Mouse (Mus musculus) monocyte, adult 2 months (primary cell): ENCODE measurements around the gene Ccdc9b.

ENCODE experiments used
- DNase-seq, 2 experiments: peaks; one replicate each; pipeline ENCODE4 v3.0.0; 2022; ENCODE audit warnings: low spot score in 2 of 2, low read depth in 1 of 2

Ccdc9b gene

DNA sequence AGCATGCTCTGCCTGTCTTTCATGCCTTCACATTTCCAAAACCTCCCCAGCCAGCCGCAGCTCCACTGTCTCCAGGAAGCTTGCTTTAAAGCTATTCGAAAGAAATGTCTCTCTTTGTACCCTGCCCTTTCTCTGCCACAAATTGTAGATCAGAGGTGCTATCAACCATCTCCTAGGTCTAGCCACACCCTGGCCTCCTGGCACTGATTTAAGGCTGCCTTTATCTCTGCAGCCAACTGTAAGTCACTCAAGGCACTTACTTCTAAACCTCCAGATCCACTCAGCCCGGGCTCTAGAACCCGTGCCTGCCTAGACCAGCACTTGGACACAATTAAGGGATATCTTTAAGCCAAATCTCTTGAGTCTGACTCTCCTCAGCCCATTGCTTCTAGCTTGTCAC, 16.0 kb upstream of the Ccdc9b start:
- no peak for DNase-seq

DNA sequence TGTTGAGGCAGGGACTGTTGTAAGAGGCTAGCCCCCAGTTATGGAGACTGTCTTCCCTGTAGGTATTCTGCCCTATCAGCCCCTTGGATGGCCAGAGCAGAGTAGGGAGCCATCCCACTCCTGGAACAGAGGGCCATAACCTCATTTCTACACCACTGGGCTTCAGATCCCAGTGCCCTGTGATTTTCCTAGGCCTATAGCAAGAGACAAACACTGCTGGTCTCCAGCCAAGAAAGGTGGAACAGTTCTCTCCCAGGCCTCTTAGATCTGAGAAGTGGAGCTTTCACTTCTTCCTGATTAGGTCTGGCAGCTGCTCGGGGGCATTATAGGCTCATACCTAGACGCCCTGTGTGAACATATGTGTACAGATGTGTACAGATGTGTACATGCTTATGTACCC, 13.8 kb upstream of the Ccdc9b start:
- DNase-seq = no peak

DNA sequence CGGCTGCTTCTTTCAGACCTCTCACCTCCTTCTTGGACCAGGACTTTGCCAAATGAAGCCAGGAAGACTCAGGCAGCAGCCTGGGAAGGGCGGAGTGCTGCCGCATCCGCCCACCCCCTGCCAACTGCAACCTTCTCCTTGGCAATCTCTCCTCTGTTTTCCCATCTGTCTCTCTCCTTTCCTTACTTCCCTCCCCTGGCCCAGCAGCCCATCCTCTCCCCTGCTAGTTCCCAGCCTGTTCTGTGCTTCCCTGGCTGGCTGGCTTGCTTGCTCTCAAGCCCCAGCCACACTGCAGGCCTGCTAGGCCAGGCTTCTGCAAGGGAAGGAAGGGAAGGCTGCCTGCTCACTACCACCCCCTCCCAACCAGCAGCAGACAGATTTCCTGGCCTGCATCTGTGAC, 13.4 kb upstream of the Ccdc9b start:
- DNase-seq = no peak

DNA sequence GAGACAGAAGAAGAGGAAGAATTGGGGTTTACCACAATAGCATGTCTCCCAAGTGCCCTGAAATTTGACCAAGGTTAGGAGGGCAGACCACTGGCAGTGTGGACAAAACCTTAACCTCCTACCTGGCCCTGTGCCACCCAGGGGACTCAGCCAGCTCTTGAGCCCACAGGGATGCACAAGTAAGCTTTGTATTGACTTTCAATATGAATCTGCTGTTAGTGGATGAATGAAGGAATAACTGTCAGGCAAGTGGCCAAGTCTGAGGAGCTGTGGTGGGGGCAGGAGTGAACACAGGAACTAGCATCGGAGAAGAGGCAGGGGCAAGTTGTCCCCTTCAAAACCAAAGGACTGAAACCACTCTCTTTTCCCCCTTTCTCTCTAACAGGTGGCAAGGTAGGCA, 12.9 kb upstream of the Ccdc9b start:
- no peak for DNase-seq

DNA sequence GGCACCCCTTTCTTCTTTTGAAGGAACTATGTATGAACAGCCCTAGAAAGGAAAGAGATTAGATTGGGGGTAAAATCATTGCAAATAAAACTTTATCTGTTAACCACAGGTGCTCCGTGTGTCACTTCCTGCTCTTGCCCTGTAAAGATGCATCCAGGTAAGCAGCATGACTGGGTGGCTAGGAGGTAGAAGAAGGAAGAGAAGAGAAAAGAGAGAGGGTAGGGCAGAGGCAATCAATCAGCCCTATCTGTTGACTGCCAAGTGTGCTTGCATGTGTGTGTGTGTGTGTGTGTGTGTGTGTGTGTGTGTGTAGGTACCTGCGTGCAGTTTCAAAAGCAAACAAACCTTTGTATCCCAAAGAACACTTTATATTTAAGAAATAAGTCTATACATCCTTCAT, 12.1 kb upstream of the Ccdc9b start:
- no peak for DNase-seq

DNA sequence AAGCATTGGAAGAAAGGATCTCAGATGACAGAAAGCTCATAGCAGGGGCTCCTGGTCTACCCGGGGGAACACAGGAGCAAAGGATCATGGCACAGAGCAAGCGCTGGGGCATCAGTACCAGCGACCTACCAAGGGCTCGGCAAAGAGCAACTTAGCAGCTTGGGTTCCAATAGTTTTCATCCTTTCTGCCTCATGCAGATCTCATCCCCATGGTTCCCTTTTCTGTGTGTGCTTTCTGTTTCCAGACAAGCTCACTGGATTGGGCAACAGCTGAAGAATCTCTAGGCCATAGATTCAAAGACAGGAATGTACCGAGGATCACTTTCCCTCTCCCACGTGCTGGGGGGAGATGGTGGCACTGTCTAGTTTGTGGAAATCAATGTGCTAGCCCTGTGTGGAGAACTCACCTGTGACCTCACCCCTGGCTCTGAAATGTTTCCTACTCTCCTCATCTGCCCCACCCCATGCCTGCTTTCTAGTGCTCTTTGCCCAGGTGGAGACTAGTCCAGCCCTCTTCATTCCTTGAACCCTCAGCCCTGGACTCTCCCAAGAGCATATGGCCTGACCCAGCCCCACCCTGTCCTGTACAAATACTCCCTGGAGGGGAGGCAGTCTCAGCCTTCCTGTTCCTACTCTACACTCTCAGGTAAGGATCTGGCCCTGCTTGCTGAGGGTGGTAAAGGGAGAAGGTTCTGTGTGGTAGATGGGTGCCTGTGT, 9.9 kb upstream of the Ccdc9b start, which contains the start of gene Phgr1:
Gene Phgr1, plus strand, starts transcription at position 612 of the 717 bp plus-strand sequence.
- no peak for DNase-seq

DNA sequence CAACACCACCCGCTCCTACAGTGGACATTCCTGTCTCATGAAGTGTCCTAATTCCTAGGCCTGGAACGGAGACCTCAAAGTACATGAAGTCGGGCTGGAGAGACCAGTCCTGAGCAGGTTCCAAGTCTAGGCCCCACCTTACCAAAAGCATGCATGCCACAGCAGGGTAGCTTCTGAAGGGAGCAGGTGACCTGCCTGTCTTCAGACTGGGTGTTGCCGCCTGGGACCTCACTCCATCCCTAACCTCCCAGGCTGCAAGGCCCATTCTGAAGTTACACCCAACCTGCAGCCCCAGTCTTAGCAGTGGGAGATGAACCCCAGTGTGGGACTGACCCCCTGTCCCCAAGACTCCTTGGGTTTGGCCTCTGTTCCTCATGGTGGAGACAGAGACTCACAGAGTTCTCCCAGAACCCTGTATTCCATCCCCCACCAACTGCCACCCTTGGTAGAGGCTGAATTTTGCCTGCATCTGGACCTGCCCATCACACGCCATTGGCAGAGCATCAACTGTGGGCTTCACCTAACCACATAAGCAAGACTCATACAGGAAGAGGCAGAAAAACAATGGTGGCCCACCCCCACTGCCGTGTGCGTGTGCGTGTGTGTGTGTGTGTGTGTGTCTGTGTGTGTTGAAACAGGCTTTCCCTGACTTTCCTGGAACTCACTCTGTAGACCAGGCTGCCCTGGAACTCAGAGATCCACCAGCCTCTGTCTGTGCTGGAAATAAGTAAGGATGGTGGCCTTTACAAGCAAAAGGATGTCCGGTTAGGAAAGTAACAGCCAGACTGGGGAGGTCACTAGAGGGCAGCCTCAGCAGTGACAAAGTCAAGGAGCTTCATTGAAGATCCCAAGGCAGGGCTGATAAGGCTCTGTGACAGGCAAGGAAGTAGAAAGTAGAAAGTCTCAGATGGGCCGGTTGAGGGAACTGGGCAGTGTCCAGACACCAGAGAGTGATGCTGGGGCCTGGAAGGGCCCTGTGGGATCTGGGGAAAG, 3.9 kb upstream of the Ccdc9b start:
- no peak for DNase-seq

DNA sequence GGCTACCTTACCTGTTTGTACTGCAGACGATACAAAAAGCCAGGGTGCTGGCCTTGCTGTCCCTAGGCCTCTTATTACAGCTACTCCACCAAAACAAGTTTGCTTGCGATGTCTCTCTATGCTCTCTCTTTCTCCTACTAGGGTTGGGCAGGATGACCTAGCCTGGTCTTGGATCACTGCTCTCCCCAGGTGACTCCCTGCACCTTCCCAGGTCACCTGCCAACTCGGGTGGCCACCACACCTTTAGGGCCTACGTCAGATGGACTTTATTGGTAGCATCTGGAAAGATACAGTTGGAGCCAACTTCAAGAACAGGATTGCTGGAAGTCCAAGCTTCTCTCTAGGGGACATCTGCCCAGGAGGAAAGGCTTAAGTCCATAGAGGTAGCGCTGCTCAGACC, 2.4 kb upstream of the Ccdc9b start:
- DNase-seq = no peak

DNA sequence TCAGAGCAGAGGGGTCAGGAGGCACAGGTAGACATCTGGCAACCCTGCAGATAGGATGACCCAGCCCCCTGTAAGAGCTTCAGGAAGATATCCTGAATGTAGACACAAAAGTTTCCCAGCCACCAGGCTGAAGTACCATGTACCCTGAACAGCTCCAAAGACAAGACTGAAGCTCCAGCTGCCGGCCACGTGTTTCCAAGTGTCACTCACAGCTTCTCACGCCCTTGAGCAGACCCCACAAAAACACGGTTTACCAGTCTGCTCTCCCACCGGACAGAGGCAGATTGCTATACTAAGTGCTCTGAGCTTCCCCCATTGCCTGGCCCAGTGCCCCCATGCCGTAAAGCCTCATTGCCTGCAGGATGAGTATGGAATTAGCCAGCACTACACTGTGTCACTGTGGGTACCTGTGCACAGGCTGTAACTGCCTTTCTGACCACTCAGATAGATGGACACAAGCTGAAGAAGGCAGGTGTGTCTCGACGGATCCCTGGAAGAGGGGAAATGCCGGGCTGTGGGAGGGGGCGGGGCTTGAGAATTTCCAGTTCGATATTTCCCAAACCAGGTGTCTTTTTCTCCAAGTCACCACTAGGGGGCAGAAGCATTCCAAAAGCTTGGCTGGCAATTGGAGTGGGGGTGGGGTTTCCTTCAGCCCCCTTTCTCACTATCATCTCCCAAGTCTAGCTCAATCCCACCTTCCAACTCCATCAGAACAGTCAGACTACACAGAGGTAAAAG, 1.8 kb upstream of the Ccdc9b start:
- DNase-seq = no peak

DNA sequence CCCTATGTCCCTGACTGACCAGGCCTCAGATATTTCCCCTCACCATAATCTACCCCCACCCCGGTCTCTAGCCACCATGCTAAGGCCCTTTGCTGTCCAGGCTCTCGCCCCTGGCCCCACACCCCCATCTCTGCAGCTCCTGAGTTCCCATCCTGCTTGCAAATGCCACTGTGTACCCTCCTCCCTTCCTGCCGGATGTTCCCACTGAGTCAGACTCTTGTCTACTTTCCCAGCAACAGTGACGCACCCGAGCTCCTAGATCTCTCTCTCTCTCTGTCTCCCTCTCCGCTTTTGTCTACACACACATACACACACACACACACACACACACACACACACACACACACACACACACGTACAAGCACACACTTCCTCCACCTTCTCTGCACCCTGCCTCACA, 1.0 kb upstream of the Ccdc9b start:
- DNase-seq = no peak

DNA sequence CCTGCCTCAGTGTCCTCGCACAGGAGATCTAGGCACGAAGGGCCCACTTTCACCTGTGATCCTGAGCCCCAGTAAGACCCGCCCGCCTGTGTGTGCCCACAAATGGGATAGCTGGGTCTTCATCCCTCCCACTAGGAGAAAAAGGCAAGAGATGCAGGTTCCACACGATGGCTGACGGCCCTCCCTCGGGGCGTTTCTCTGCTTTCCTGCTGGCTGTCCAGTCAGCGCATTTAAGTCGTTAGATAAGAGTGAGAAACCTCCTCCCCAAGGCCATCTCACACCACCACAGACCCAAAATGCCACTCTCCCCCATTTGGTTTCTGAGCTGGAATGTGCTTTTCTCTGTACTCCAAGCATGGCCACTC, 305 bp upstream of the Ccdc9b start:
- no peak for DNase-seq

DNA sequence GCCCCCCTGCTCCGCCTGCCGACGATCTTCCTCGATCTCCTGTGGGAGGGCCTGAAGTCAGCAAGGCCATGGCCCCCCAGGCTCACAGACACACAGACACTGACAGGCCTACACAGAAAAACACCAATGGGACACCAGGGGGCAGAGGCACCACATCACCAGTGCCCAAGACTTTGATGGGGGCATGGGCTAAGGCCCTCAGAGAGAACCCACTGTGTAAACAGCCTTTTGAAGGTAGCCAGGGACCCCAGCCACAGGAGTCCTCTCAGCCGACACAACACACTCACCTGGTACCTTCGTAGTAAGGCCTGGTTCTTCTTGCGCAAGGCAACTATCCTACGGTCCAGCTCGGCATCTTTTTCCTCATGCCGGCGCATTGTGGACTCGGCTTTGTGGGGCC, 1.1 kb downstream of the Ccdc9b start:
- no peak for DNase-seq

DNA sequence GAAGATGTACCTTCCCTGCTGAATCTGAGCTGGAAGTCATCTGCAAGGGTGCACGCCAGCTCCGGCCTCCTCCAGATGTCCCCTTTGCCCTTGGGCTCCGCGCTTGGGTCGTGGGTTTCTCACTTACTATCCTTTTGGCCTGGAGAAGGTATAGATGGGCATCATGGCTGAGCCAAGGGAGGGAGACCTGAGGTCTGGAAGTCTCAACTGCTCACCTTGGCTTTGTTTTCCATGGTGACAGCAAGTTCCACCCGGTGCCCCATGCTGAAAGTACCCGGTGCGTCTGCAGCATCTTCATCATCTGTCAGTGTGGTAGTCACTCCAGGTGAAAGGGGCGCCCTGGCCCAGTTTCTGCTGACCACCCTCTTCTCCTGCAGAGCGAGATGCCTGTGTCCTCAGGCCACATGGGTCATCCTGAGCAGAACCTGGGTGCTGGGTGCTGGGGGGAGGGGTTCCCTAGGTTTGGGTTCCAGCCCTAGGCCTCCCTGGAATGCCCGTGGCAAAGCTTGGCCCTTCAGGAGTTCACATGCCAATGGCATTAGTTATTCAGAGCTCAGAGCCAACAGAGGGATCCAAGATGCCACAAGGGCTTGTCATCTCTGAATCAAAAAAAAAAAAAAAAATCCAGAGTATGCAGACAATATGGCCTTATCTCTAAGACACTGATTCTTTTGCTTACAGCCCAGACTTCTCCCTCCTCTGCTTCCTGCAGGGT, 2.0 kb downstream of the Ccdc9b start:
- DNase-seq = no peak

DNA sequence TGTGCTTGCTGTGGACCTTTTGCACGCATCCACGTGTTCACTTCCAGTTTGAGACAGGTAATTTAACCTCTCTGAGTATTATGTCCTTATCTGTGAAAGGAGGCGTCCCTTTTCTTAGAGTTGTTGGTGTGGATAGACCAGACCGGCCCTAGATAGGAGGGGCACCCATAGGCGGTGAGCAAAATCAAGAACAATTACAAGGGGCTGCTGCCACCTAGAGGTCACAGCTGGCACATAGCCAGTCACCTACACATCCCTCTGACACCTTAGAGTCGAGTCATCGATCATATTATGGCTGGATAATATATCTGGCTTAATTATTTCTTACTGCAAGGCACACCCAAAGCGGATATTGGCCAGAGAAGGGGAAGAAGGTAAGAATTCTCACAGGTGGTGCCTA, 2.6 kb downstream of the Ccdc9b start:
- DNase-seq = peak in 1 of 2 experiments; percentile 52

DNA sequence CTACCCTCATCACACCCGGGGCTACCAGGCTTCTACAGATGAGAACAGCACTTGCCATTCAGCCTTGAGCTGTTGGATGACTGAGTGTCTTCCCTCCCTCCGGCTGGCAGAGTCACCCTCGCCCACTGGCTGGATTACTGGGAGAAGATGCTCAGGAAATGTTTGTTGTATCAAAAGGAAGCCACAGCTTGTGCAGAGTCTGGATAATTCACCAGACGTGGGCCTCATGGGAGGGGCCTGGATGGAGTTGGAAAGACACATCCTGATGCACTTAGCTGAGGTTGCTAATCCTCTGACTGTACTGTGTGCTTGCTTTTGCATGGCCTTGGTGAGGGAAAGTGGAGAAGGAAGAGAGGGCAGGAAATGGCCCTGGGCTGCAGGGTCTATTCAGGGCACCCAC, 6.4 kb downstream of the Ccdc9b start:
- no peak for DNase-seq

DNA sequence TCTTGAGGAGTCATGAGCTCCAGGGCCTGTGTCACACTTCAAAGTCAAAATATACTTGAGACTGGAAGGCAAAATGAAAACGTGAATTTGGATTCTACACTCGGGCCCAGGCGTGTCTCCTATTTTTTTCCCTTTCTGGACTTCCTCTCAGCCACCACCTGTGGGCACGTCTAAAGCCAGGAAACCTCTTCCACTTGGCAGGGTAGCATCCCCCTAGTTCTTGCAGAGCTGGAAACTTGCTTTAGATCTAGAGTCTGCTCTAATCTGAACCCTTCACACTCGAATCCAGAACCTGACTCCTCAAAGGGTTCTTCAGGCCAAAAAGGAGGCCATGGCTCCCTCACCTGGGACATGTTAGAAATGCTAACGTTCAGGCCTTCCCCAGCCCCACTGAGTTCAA, 7.1 kb downstream of the Ccdc9b start:
- no peak for DNase-seq

DNA sequence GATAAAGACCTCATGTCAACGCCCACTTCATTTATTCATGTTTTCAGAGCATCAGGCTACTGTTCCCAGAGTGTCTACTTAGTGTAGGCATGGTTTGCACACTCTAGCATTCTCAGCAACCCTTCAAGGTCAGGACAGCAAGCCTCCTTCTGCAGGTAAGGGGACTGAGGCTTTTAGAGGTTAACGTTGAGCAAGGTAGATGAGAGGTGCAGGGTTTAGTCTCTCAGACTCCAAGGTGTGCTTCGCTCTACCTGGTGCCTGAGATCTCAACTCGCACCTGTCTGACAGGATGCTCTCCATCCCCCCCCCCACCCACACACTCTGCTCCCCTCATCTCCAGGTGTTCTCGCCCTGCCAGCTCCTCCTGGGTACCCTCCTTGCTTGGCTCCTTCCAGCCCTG, 8.3 kb downstream of the Ccdc9b start:
- no peak for DNase-seq

DNA sequence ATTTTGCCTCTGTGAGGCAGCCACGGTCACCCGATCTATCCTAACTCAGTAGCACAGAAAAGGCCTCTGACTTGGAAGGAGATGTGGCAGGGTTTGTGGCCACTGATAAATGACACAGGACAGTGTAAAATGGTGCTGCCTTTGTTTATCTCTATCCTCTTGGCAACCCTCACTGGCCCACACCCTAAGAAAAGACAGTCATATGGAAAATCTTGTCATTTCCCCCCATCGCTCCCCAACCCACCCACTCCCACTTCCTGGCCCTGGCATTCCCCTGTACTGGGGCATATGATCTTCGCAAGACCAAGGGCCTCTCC, 9.7 kb downstream of the Ccdc9b start:
- DNase-seq = no peak

DNA sequence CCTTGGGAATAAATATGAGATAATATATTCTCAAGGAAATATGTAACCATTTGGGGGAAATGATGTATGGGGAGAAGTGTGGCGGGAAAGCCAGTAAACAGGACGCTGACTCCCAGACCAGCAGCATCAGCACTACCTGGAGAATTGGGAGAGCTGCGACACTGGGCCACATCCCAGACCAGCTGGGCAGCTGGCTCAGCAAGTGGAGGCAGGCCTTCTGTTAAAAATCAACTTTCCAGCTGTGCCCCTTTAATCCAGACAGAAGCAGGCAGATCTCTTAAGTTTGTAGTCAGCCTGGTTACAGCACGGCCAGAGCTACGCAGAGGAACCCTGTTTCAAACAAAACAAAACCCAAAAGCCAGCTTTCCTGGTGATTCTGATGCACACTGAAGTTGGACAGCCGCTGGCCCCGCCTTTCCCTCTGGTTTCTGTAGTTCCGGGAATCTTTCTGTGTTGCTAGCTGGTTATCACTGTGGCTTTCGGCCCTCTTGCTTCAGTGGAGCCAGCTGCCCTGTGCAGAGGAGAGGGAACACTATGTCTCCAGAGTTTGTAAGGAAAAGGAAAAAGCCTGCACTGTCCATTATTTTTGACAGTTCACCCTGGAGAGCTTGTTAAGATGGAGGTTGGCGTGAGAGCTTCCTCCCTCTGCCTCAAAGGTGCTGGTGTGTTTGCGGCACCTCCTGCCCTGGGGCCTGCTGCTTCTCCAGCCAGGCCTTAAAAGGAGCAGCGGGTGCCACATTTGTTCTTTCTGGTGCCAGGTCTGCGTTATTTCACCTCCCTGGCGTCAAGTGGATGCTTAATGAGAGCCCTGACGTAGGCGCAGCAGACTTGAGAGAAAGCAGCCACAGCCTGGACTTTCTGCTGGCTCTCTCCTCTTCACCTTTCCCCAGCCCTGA, 10.3 kb downstream of the Ccdc9b start:
- DNase-seq = no peak

DNA sequence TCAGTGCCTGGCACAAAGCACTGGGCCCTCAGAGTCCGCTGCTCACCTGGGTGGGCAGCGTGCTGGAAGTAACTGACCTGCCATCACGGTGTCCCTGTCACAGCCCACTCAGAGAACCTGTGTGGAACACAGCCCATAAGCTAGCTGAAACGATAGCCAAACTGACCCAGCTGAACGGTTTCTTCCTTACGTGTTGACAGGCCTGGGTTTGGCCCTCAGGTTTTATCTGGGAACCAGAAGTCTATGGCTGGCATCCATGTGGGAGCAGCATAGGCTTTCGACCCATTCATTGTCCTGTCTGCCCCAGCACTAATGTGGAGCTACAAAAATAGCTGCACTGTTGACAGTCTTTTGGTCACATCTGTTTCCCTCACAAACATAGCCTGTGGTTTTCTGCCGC, 12.0 kb downstream of the Ccdc9b start:
- no peak for DNase-seq
